Mouse (Mus musculus) forebrain, embryonic 14.5 days (tissue): ENCODE measurements around the gene Gcg. TPM values are rescaled to one million over a fixed set of nuclear protein-coding genes. Genes with fewer than 3 reads are reported as not detected.
A peak's percentile ranks its signal among the peaks of the same experiment; 100 is the strongest.

Source experiments
- ATAC-seq: fragments of 200-750 bp; cut with Nextera tagmentation; 2 replicates; pipeline ENCODE4 v1.8.0; 2017; ENCODE audit warnings: mild to moderate bottlenecking, moderate library complexity
- DNase-seq: peaks from one replicate; pipeline ENCODE4 v3.0.0-alpha.2; 2015; ENCODE audit warnings: low spot score
- H3K27ac ChIP-seq: fragments of 300-500 bp; sonication (generic); 2 replicates; pipeline ENCODE4 v1.5.1; 2014; ENCODE audit warnings: low read depth, mild to moderate bottlenecking, control low read depth, low read length, moderate library complexity
- H3K27me3 ChIP-seq: fragments of 300-500 bp; sonication (generic); replicated peaks from 2 replicates; pipeline ENCODE4 v1.6.1; 2014; ENCODE audit warnings: low read length, control low read depth, mixed read lengths; ENCODE audit not compliant: control insufficient read depth, insufficient read depth
- H3K36me3 ChIP-seq: fragments of 300-500 bp; sonication (generic); 2 replicates; pipeline ENCODE4 v1.6.1; 2014; ENCODE audit warnings: low read length, control low read depth; ENCODE audit not compliant: control insufficient read depth, insufficient read depth
- H3K4me1 ChIP-seq: fragments of 300-500 bp; sonication (generic); 2 replicates; pipeline ENCODE4 v1.6.1; 2014; ENCODE audit warnings: antibody characterized with exemption, low read length, control low read depth; ENCODE audit not compliant: control insufficient read depth, insufficient read depth
- H3K4me2 ChIP-seq: fragments of 300-500 bp; sonication (generic); 2 replicates; pipeline ENCODE4 v1.6.1; 2014; ENCODE audit warnings: mild to moderate bottlenecking, control low read depth, low read length
- H3K4me3 ChIP-seq: fragments of 300-500 bp; sonication (generic); 2 replicates; pipeline ENCODE4 v1.5.1; 2014; ENCODE audit warnings: low read depth, low read length, control low read depth
- H3K9ac ChIP-seq: fragments of 300-500 bp; sonication (generic); 2 replicates; pipeline ENCODE4 v1.6.1; 2014; ENCODE audit warnings: mild to moderate bottlenecking, low read length, control low read depth, moderate library complexity
- H3K9me3 ChIP-seq: fragments of 300-500 bp; sonication (generic); replicated peaks from 2 replicates; pipeline ENCODE4 v1.6.1; 2016; ENCODE audit warnings: low read length, control low read depth, mixed read lengths; ENCODE audit not compliant: control insufficient read depth
- WGBS: fragments of 180-500 bp; shearing (Covaris S2); extraction: QIAGEN DNeasy Blood & Tissue Kit; methylation state at CpG from one replicate; pipeline ENCODE4 v1.1.7; 2014; 5-methylcytosine and 5-hydroxymethylcytosine counted together
- polyA plus RNA-seq: library from polyadenylated mRNA; unstranded; fragments of >200 nt; fragmentation: Nextera tagmentation; extraction: Ambion mirVana; gene quantifications from 2 replicates; pipeline ENCODE4 v1.2.1, GENCODE M21; 2014

The Gcg gene
- polyA plus RNA-seq = 2.7 and 3.0 TPM in 2 replicates

- Histone ChIP-seq H3K36me3 (no peaks in the 10 kb centered on the region), H3K4me3 (no peak within 1 kb of the TSS), H3K9ac (no peak within 1 kb of the TSS), H3K27me3 (no peaks in the 10 kb centered on the region), H3K27ac (no peak within 1 kb of the TSS), H3K4me2 (no peak within 1 kb of the TSS), H3K9me3 (no peaks in the 10 kb centered on the region), H3K4me1 (no peaks in the 10 kb centered on the region)
- DNase-seq = no peak
- WGBS = 90% methylated on average over 9 of the region's 9 CpGs
- ATAC-seq = no peak
Measured at GRCm38 (mm10) chr2:62483550-62483949, at the start of gene Gcg. TSS of gene Gcg (minus strand) at chr2:62483650.

GRCm38 (mm10) chr2:62531065-62531464, 47.6 kb upstream of the Gcg start:
- H3K27me3 ChIP-seq = no peaks in the 10 kb centered on the region
- H3K4me1 ChIP-seq = no peaks in the 10 kb centered on the region
- no peaks in the 10 kb centered on the region for H3K36me3 ChIP-seq
- no peaks in the 10 kb centered on the region for H3K9me3 ChIP-seq
- WGBS = 66% methylated on average over 1 of the region's 1 CpGs
- no peak overlapping the region for H3K4me2 ChIP-seq
- no peak overlapping the region for H3K9ac ChIP-seq
- DNase-seq = no peak
- no peak overlapping the region for H3K27ac ChIP-seq
- ATAC-seq = no peak
- H3K4me3 ChIP-seq = no peak overlapping the region

GRCm38 (mm10) chr2:62526399-62526798, 42.9 kb upstream of the Gcg start:
- WGBS = 94% methylated on average over 9 of the region's 9 CpGs
- no peaks in the 10 kb centered on the region for H3K9me3 ChIP-seq
- no peak for ATAC-seq
- no peak overlapping the region for H3K9ac ChIP-seq
- H3K4me2 ChIP-seq = no peak overlapping the region
- no peak for DNase-seq
- no peak overlapping the region for H3K4me3 ChIP-seq
- no peaks in the 10 kb centered on the region for H3K4me1 ChIP-seq
- no peak overlapping the region for H3K27ac ChIP-seq
- no peaks in the 10 kb centered on the region for H3K36me3 ChIP-seq
- H3K27me3 ChIP-seq = no peaks in the 10 kb centered on the region

- Histone ChIP-seq H3K27me3 (no peaks in the 10 kb centered on the region), H3K4me1 (no peaks in the 10 kb centered on the region), H3K9me3 (no peaks in the 10 kb centered on the region), H3K4me2 (no peak overlapping the region), H3K4me3 (no peak overlapping the region), H3K27ac (no peak overlapping the region), H3K9ac (no peak overlapping the region), H3K36me3 (no peaks in the 10 kb centered on the region)
- no peak for DNase-seq
- ATAC-seq = no peak
- WGBS = 82% methylated on average over 2 of the region's 2 CpGs
Measured at GRCm38 (mm10) chr2:62517790-62518189, 34.3 kb upstream of the Gcg start.

- Histone ChIP-seq H3K9me3 (no peaks in the 10 kb centered on the region), H3K27ac (no peak overlapping the region), H3K27me3 (no peaks in the 10 kb centered on the region), H3K36me3 (no peaks in the 10 kb centered on the region), H3K4me2 (no peak overlapping the region), H3K9ac (no peak overlapping the region), H3K4me1 (no peaks in the 10 kb centered on the region), H3K4me3 (no peak overlapping the region)
- 78% methylated on average over 6 of the region's 6 CpGs for WGBS
- DNase-seq (peak; percentile 12), ATAC-seq (no peak)
Measured at GRCm38 (mm10) chr2:62514477-62514876, 31.0 kb upstream of the Gcg start.

- Histone ChIP-seq H3K4me1 (no peaks in the 10 kb centered on the region), H3K4me3 (no peak overlapping the region), H3K4me2 (no peak overlapping the region), H3K9ac (no peak overlapping the region), H3K36me3 (no peaks in the 10 kb centered on the region), H3K9me3 (no peaks in the 10 kb centered on the region), H3K27me3 (no peaks in the 10 kb centered on the region), H3K27ac (no peak overlapping the region)
- ATAC-seq (peak; percentile 83; the same call in 1 of the 2 replicates), DNase-seq (peak; percentile 84)
- 66% methylated on average over 15 of the region's 15 CpGs for WGBS
Measured at GRCm38 (mm10) chr2:62513477-62513876, 30.0 kb upstream of the Gcg start.

- H3K4me1 ChIP-seq = 0 out of 2 replicates have a peak, but pooled peaks cover 5% of the 10 kb centered on the region
- H3K27me3 ChIP-seq = no peaks in the 10 kb centered on the region
- H3K9ac ChIP-seq = no peak overlapping the region
- ATAC-seq (peak; percentile 57), DNase-seq (peak; percentile 60)
- no peaks in the 10 kb centered on the region for H3K36me3 ChIP-seq
- H3K4me2 ChIP-seq = no peak overlapping the region
- H3K27ac ChIP-seq = no peak overlapping the region
- H3K9me3 ChIP-seq = no peaks in the 10 kb centered on the region
- 26% methylated on average over 5 of the region's 5 CpGs for WGBS
- H3K4me3 ChIP-seq = no peak overlapping the region
Measured at GRCm38 (mm10) chr2:62507130-62507529, 23.7 kb upstream of the Gcg start.

GRCm38 (mm10) chr2:62506441-62506840, 23.0 kb upstream of the Gcg start:
- Histone ChIP-seq H3K4me1 (0 out of 2 replicates have a peak, but pooled peaks cover 5% of the 10 kb centered on the region), H3K9ac (no peak overlapping the region), H3K27me3 (no peaks in the 10 kb centered on the region), H3K36me3 (no peaks in the 10 kb centered on the region), H3K27ac (no peak overlapping the region), H3K4me3 (no peak overlapping the region), H3K9me3 (no peaks in the 10 kb centered on the region), H3K4me2 (no peak overlapping the region)
- DNase-seq (no peak), ATAC-seq (no peak)
- 19% methylated on average over 2 of the region's 2 CpGs for WGBS

- Histone ChIP-seq H3K36me3 (no peaks in the 10 kb centered on the region), H3K27me3 (no peaks in the 10 kb centered on the region), H3K4me3 (no peak overlapping the region), H3K9ac (no peak overlapping the region), H3K4me1 (0 out of 2 replicates have a peak, but pooled peaks cover 5% of the 10 kb centered on the region), H3K9me3 (no peaks in the 10 kb centered on the region), H3K4me2 (no peak overlapping the region), H3K27ac (no peak overlapping the region)
- ATAC-seq (no peak), DNase-seq (no peak)
- WGBS = 91% methylated on average over 4 of the region's 4 CpGs
Measured at GRCm38 (mm10) chr2:62504269-62504796, 20.9 kb upstream of the Gcg start.
